Mouse (Mus musculus): Measurements from ENCODE around the gene Slc44a1.

- TF ChIP-seq POLR2A (IDR thresholded peaks at IDR 0.05; ENCODE audit: extremely low read depth, insufficient read depth, low read length), result no peak
- TF ChIP-seq CTCF (IDR thresholded peaks at IDR 0.05; ENCODE audit: extremely low read depth, insufficient read depth, low read length), result no peak
Observed at GRCm38 (mm10) chr4:53596063-53596895, 156.1 kb downstream of the Slc44a1 start.
